In genomic region chr5:77275950-77276349, GRCm38 (mm10) we compare ENCODE assay signal across 8 mouse cellular contexts. TPM values are rescaled to one million over a fixed set of nuclear protein-coding genes. Genes with fewer than 3 reads are reported as not detected.
DNase-seq lines count a peak whose midpoint lies in the region; ATAC-seq and TF ChIP-seq lines count a peak whose summit lies in the region.

No protein-coding gene starts in this region.

- no peak overlapping the region for H3K27ac ChIP-seq in forebrain, embryonic 14.5 days (ENCODE audit: low read depth, low read length)
- no peak overlapping the region for H3K27ac ChIP-seq in forebrain, embryonic 12.5 days
- no peak overlapping the region for H3K27ac ChIP-seq in liver, adult 2 months (replicated peaks; ENCODE audit: insufficient read depth, low read depth, low read length)
- no peak overlapping the region for H3K27ac ChIP-seq in liver, embryonic 11.5 days (ENCODE audit: low read depth, low read length)
- H3K27ac ChIP-seq in liver, postnatal 0 days (ENCODE audit: low read depth): no peak overlapping the region

- peak; percentile 48 for DNase-seq in forebrain, embryonic 14.5 days (ENCODE audit: low spot score)
- no peak for DNase-seq in liver, adult 2 months (ENCODE audit: extremely low read depth, low read depth, low spot score)
- DNase-seq in liver, embryonic 11.5 days (ENCODE audit: low spot score): no peak
- peak; percentile 40 for DNase-seq in brain, embryonic 14.5 days (ENCODE audit: low read depth)
- DNase-seq in liver, postnatal 0 days: peak; percentile 59
- peak; percentile 75 for DNase-seq in splenic B cell, adult 2 months (ENCODE audit: low read depth, low spot score)
- DNase-seq in urinary bladder, postnatal 10 days (ENCODE audit: low spot score): no peak

- H3K79me2 ChIP-seq in liver, adult 2 months (ENCODE audit: control insufficient read depth, insufficient read depth, low read length): peaks cover 14% of the 10 kb centered on the region

- no peak for TF ChIP-seq POLR2A in liver, adult 2 months (IDR thresholded peaks at IDR 0.05; ENCODE audit: extremely low read depth, insufficient read depth, low read length)
- no peak for TF ChIP-seq POLR2A in brain, embryonic 14.5 days (IDR thresholded peaks at IDR 0.05; ENCODE audit: borderline replicate concordance, extremely low read depth, insufficient read depth, insufficient read length, poor library complexity, severe bottlenecking)

- no peak for ATAC-seq in forebrain, embryonic 14.5 days
- no peak for ATAC-seq in forebrain, embryonic 12.5 days (ENCODE audit: low FRiP score)
- ATAC-seq in liver, embryonic 11.5 days (replicated peaks; ENCODE audit: low FRiP score): no peak
- no peak for ATAC-seq in liver, postnatal 0 days

- TF ChIP-seq CTCF in liver, adult 2 months (IDR thresholded peaks at IDR 0.05; ENCODE audit: low read depth, low read length): 0 out of 2 replicates have a peak, but pooled peaks have one; percentile 14
- TF ChIP-seq CTCF in brain, embryonic 14.5 days (IDR thresholded peaks at IDR 0.05; ENCODE audit: borderline replicate concordance, extremely low read depth, insufficient read depth, insufficient read length): peak; percentile 60; the same call in 1 of the 2 replicates
- peak; percentile 78 for TF ChIP-seq CTCF in liver, postnatal 0 days (IDR thresholded peaks at IDR 0.05; ENCODE audit: low read depth)

- H3K27me3 ChIP-seq in forebrain, embryonic 14.5 days (replicated peaks; ENCODE audit: control insufficient read depth, insufficient read depth, low read length): no peaks in the 10 kb centered on the region
- H3K27me3 ChIP-seq in forebrain, embryonic 12.5 days: no peaks in the 10 kb centered on the region
- H3K27me3 ChIP-seq in liver, adult 2 months (ENCODE audit: control insufficient read depth, insufficient read depth, low read length): no peaks in the 10 kb centered on the region
- H3K27me3 ChIP-seq in liver, embryonic 11.5 days (replicated peaks; ENCODE audit: control insufficient read depth, insufficient read depth, low read length): no peaks in the 10 kb centered on the region
- H3K27me3 ChIP-seq in liver, postnatal 0 days (ENCODE audit: insufficient read depth, low read length): no peaks in the 10 kb centered on the region
- no peaks in the 10 kb centered on the region for H3K27me3 ChIP-seq in splenic B cell, adult 2 months (ENCODE audit: control insufficient read depth, insufficient read depth, low read length, poor library complexity, severe bottlenecking)

- no peak overlapping the region for H3K4me3 ChIP-seq in forebrain, embryonic 14.5 days (ENCODE audit: low read depth, low read length)
- no peak overlapping the region for H3K4me3 ChIP-seq in forebrain, embryonic 12.5 days (replicated peaks)
- no peak overlapping the region for H3K4me3 ChIP-seq in liver, adult 2 months (ENCODE audit: insufficient read depth, low read depth, low read length)
- no peak overlapping the region for H3K4me3 ChIP-seq in liver, embryonic 11.5 days (ENCODE audit: low read depth, low read length)
- H3K4me3 ChIP-seq in liver, postnatal 0 days (ENCODE audit: low read depth, low read length): no peak overlapping the region

- H3K9me3 ChIP-seq in forebrain, embryonic 14.5 days (replicated peaks; ENCODE audit: control insufficient read depth, low read length): no peaks in the 10 kb centered on the region
- H3K9me3 ChIP-seq in forebrain, embryonic 12.5 days: no peaks in the 10 kb centered on the region
- H3K9me3 ChIP-seq in liver, embryonic 11.5 days (ENCODE audit: control insufficient read depth, low read length): no peaks in the 10 kb centered on the region
- H3K9me3 ChIP-seq in liver, postnatal 0 days (ENCODE audit: low read length): no peaks in the 10 kb centered on the region

- TF ChIP-seq EP300 in liver, postnatal 0 days (IDR thresholded peaks at IDR 0.05; ENCODE audit: low read depth): no peak

- no peak overlapping the region for H3K9ac ChIP-seq in forebrain, embryonic 14.5 days (ENCODE audit: low read length)
- no peak overlapping the region for H3K9ac ChIP-seq in forebrain, embryonic 12.5 days
- no peak overlapping the region for H3K9ac ChIP-seq in liver, adult 2 months (ENCODE audit: low read depth, low read length)
- H3K9ac ChIP-seq in liver, embryonic 11.5 days (ENCODE audit: low read depth, low read length): no peak overlapping the region
- H3K9ac ChIP-seq in liver, postnatal 0 days (replicated peaks): no peak overlapping the region

- WGBS in forebrain, embryonic 14.5 days: 89% methylated on average over 5 of the region's 5 CpGs
- WGBS in forebrain, embryonic 12.5 days: 92% methylated on average over 5 of the region's 5 CpGs
- 97% methylated on average over 5 of the region's 5 CpGs for WGBS in liver, adult 2 months
- WGBS in liver, embryonic 11.5 days: 86% methylated on average over 5 of the region's 5 CpGs
- WGBS in liver, postnatal 0 days (ENCODE audit: insufficient replicate concordance): 75% methylated on average over 5 of the region's 5 CpGs

- peaks cover 42% of the 10 kb centered on the region for H3K36me3 ChIP-seq in forebrain, embryonic 14.5 days (ENCODE audit: control insufficient read depth, insufficient read depth, low read length)
- H3K36me3 ChIP-seq in forebrain, embryonic 12.5 days (replicated peaks): peaks cover 85% of the 10 kb centered on the region
- H3K36me3 ChIP-seq in liver, adult 2 months (ENCODE audit: control insufficient read depth, insufficient read depth, low read length): peaks cover 28% of the 10 kb centered on the region
- peaks cover 45% of the 10 kb centered on the region for H3K36me3 ChIP-seq in liver, embryonic 11.5 days (ENCODE audit: control insufficient read depth, insufficient read depth, low read length)
- peaks cover 39% of the 10 kb centered on the region for H3K36me3 ChIP-seq in liver, postnatal 0 days (replicated peaks; ENCODE audit: insufficient read depth, low read length)
- H3K36me3 ChIP-seq in splenic B cell, adult 2 months (ENCODE audit: control insufficient read depth, insufficient read depth, low read length, poor library complexity, severe bottlenecking): peaks cover 22% of the 10 kb centered on the region

- H3K4me1 ChIP-seq in forebrain, embryonic 14.5 days (ENCODE audit: control insufficient read depth, insufficient read depth, low read length): no peaks in the 10 kb centered on the region
- no peaks in the 10 kb centered on the region for H3K4me1 ChIP-seq in forebrain, embryonic 12.5 days
- no peaks in the 10 kb centered on the region for H3K4me1 ChIP-seq in liver, adult 2 months (ENCODE audit: control insufficient read depth, insufficient read depth, low read length)
- peaks cover 10% of the 10 kb centered on the region for H3K4me1 ChIP-seq in liver, embryonic 11.5 days (replicated peaks; ENCODE audit: control insufficient read depth, insufficient read depth, low read length)
- H3K4me1 ChIP-seq in liver, postnatal 0 days (ENCODE audit: insufficient read depth): peaks cover 4% of the 10 kb centered on the region; the same call in 1 of the 2 replicates

- no peak overlapping the region for H3K4me2 ChIP-seq in forebrain, embryonic 14.5 days (ENCODE audit: low read length)
- H3K4me2 ChIP-seq in forebrain, embryonic 12.5 days: no peak overlapping the region
- H3K4me2 ChIP-seq in liver, embryonic 11.5 days: no peak overlapping the region
- no peak overlapping the region for H3K4me2 ChIP-seq in liver, postnatal 0 days (ENCODE audit: low read depth, low read length)

RNA-seq across cellular contexts. Expression of gene Rest, which starts 10.7 kb away (rescaled TPM):
- polyA plus RNA-seq in forebrain, embryonic 14.5 days (2014; fragmentation: Nextera tagmentation; extraction: Ambion mirVana): 7.4 and 7.5 TPM in 2 replicates
- 19.7 and 22.2 TPM in 2 replicates for polyA plus RNA-seq in forebrain, embryonic 12.5 days (2016; fragmentation: Nextera tagmentation; extraction: Ambion mirVana)
- 9.8 and 9.9 TPM in 2 replicates for total RNA-seq in liver, adult 2 months (2014; rRNA removed)
- polyA plus RNA-seq in liver, adult 2 months (2012; rRNA removed): 3.3 and 3.7 TPM in 2 replicates
- polyA plus RNA-seq in liver, embryonic 11.5 days (2014; fragmentation: Nextera tagmentation; extraction: Ambion mirVana): 21.8 and 22.7 TPM in 2 replicates
- 7.0 and 8.8 TPM in 2 replicates for polyA plus RNA-seq in brain, embryonic 14.5 days (2012; rRNA removed)
- 6.4 and 6.9 TPM in 2 replicates for polyA plus RNA-seq in liver, postnatal 0 days (2015; fragmentation: Nextera tagmentation; extraction: Ambion mirVana)

RNA-seq across cellular contexts. Expression of gene Noa1, which starts 33.9 kb away (rescaled TPM):
- polyA plus RNA-seq in forebrain, embryonic 14.5 days (2014; fragmentation: Nextera tagmentation; extraction: Ambion mirVana): 30.2 and 35.7 TPM in 2 replicates
- 36.3 and 37.5 TPM in 2 replicates for polyA plus RNA-seq in forebrain, embryonic 12.5 days (2016; fragmentation: Nextera tagmentation; extraction: Ambion mirVana)
- 4.2 and 6.2 TPM in 2 replicates for total RNA-seq in liver, adult 2 months (2014; rRNA removed)
- polyA plus RNA-seq in liver, adult 2 months (2012; rRNA removed): 7.5 and 8.6 TPM in 2 replicates
- 57.7 and 61.8 TPM in 2 replicates for polyA plus RNA-seq in liver, embryonic 11.5 days (2014; fragmentation: Nextera tagmentation; extraction: Ambion mirVana)
- 24.0 and 26.4 TPM in 2 replicates for polyA plus RNA-seq in brain, embryonic 14.5 days (2012; rRNA removed)
- 8.2 and 10.5 TPM in 2 replicates for polyA plus RNA-seq in liver, postnatal 0 days (2015; fragmentation: Nextera tagmentation; extraction: Ambion mirVana)

RNA-seq across cellular contexts. Expression of gene Polr2b, which starts 34.0 kb away (rescaled TPM):
- 86.8 and 90.9 TPM in 2 replicates for polyA plus RNA-seq in forebrain, embryonic 14.5 days (2014; fragmentation: Nextera tagmentation; extraction: Ambion mirVana)
- 102 and 109 TPM in 2 replicates for polyA plus RNA-seq in forebrain, embryonic 12.5 days (2016; fragmentation: Nextera tagmentation; extraction: Ambion mirVana)
- 31.6 and 43.3 TPM in 2 replicates for total RNA-seq in liver, adult 2 months (2014; rRNA removed)
- 24.3 and 31.0 TPM in 2 replicates for polyA plus RNA-seq in liver, adult 2 months (2012; rRNA removed)
- 70.0 and 81.3 TPM in 2 replicates for polyA plus RNA-seq in liver, embryonic 11.5 days (2014; fragmentation: Nextera tagmentation; extraction: Ambion mirVana)
- 59.4 and 60.6 TPM in 2 replicates for polyA plus RNA-seq in brain, embryonic 14.5 days (2012; rRNA removed)
- polyA plus RNA-seq in liver, postnatal 0 days (2015; fragmentation: Nextera tagmentation; extraction: Ambion mirVana): 16.4 and 18.6 TPM in 2 replicates

Comparison
In these comparisons a context has a peak if more than half of its experiments do, and no peak if none do; other contexts are left out.
1. DNase-seq: peak in forebrain, embryonic 14.5 days (single experiment), brain, embryonic 14.5 days (single experiment), liver, postnatal 0 days (single experiment) and splenic B cell, adult 2 months (single experiment); none in liver, adult 2 months (single experiment), liver, embryonic 11.5 days (single experiment) and urinary bladder, postnatal 10 days (single experiment).
2. CTCF ChIP-seq: peak in every context shown above with its lines; median percentile 78 in liver, postnatal 0 days; 60 in brain, embryonic 14.5 days; 14 in liver, adult 2 months.